Mouse (Mus musculus) midbrain, postnatal 0 days (tissue): ENCODE measurements around the gene Sypl2. TPM values are rescaled to one million over a fixed set of nuclear protein-coding genes. Genes with fewer than 3 reads are reported as not detected.

Source experiments
- ATAC-seq: fragments of 200-750 bp; cut with Nextera tagmentation; 2 replicates; pipeline ENCODE4 v1.8.0; 2017; ENCODE audit warnings: moderate number of reproducible peaks, mild to moderate bottlenecking, moderate TSS enrichment, moderate library complexity; ENCODE audit not compliant: low FRiP score
- DNase-seq: peaks from one replicate; pipeline ENCODE4 v3.0.0-alpha.2; 2015; ENCODE audit warnings: low spot score
- H3K27ac ChIP-seq: fragments of 300-500 bp; sonication (generic); 2 replicates; pipeline ENCODE4 v1.5.1; 2014; ENCODE audit warnings: low read depth, mild to moderate bottlenecking, low read length, mixed read lengths
- H3K27me3 ChIP-seq: fragments of 300-500 bp; sonication (generic); 2 replicates; pipeline ENCODE4 v1.6.1; 2014; ENCODE audit warnings: low read length, control low read depth, mixed read lengths; ENCODE audit not compliant: insufficient read depth
- H3K36me3 ChIP-seq: fragments of 300-500 bp; sonication (generic); 2 replicates; pipeline ENCODE4 v1.6.1; 2014; ENCODE audit warnings: low read length, control low read depth, mixed read lengths; ENCODE audit not compliant: insufficient read depth
- H3K4me1 ChIP-seq: fragments of 300-500 bp; sonication (generic); 2 replicates; pipeline ENCODE4 v1.6.1; 2014; ENCODE audit warnings: mild to moderate bottlenecking, control low read depth, antibody characterized with exemption, low read length, mixed read lengths; ENCODE audit not compliant: insufficient read depth
- H3K4me2 ChIP-seq: fragments of 300-500 bp; sonication (generic); 2 replicates; pipeline ENCODE4 v1.6.1; 2014; ENCODE audit warnings: low read depth, mild to moderate bottlenecking, low read length, mixed read lengths; ENCODE audit not compliant: poor library complexity, severe bottlenecking
- H3K4me3 ChIP-seq: fragments of 300-500 bp; sonication (generic); 2 replicates; pipeline ENCODE4 v1.5.1; 2014; ENCODE audit warnings: low read depth, mild to moderate bottlenecking, low read length, moderate library complexity
- H3K9ac ChIP-seq: fragments of 300-500 bp; sonication (generic); replicated peaks from 2 replicates; pipeline ENCODE4 v1.6.1; 2014; ENCODE audit warnings: mild to moderate bottlenecking, low read length, moderate library complexity, mixed read lengths; ENCODE audit not compliant: poor library complexity, severe bottlenecking
- H3K9me3 ChIP-seq: fragments of 300-500 bp; sonication (generic); 2 replicates; pipeline ENCODE4 v1.6.1; 2016; ENCODE audit warnings: low read length, control low read depth
- CTCF ChIP-seq: IDR thresholded peaks from 2 replicates; pipeline ENCODE4 v1.5.1; 2016; ENCODE audit warnings: antibody characterized with exemption, mild to moderate bottlenecking
- WGBS: fragments of 180-500 bp; shearing (Covaris S2); extraction: QIAGEN DNeasy Blood & Tissue Kit; methylation state at CpG from one replicate; pipeline ENCODE4 v1.1.7; 2014; 5-methylcytosine and 5-hydroxymethylcytosine counted together
- polyA plus RNA-seq: library from polyadenylated mRNA; unstranded; fragments of >200 nt; fragmentation: Nextera tagmentation; extraction: Ambion mirVana; gene quantifications from 2 replicates; pipeline ENCODE4 v1.2.1, GENCODE M21; 2015
- total RNA-seq: library from RNA; depleted of rRNA; stranded (reverse); fragments of >200 nt; gene quantifications from 2 replicates; pipeline ENCODE4 v1.2.3, GENCODE M21; 2014

Sypl2 gene
- total and polyA plus RNA-seq, 2 experiments from 2014 or later: 0.10 to 0.55 TPM

- H3K27ac ChIP-seq: no peak overlapping the region
- no peak overlapping the region for H3K9ac ChIP-seq
- no peak for DNase-seq
- H3K9me3 ChIP-seq: no peaks in the 10 kb centered on the region
- peaks cover 40% of the 10 kb centered on the region for H3K36me3 ChIP-seq
- TF ChIP-seq CTCF: no peak
- no peak overlapping the region for H3K4me3 ChIP-seq
- no peak for ATAC-seq
- no peaks in the 10 kb centered on the region for H3K27me3 ChIP-seq
- no peak overlapping the region for H3K4me2 ChIP-seq
- no peaks in the 10 kb centered on the region for H3K4me1 ChIP-seq
These were observed 23.9 kb downstream of the Sypl2 start for GRCm38 (mm10) chr3:108202506-108202905.

- Histone ChIP-seq H3K9ac (peak within 1 kb of the TSS; percentile 70), H3K4me1 (peaks cover 5% of the 10 kb centered on the region; the same call in 1 of the 2 replicates), H3K36me3 (peaks cover 26% of the 10 kb centered on the region), H3K4me2 (peak within 1 kb of the TSS; percentile 76), H3K4me3 (peak within 1 kb of the TSS; percentile 56), H3K9me3 (no peaks in the 10 kb centered on the region), H3K27me3 (no peaks in the 10 kb centered on the region), H3K27ac (peak within 1 kb of the TSS; percentile 69)
- 3% methylated on average over 44 of the region's 44 CpGs for WGBS
- ATAC-seq: peak; percentile 76
- DNase-seq: peak; percentile 80
- peak; percentile 67 for TF ChIP-seq CTCF
These were observed 25.8 kb downstream of the Sypl2 start, which contains the start of gene Cyb561d1 for GRCm38 (mm10) chr3:108200329-108201323. Gene Cyb561d1, minus strand, starts transcription at chr3:108201212.

GRCm38 (mm10) chr3:108199231-108199630 is 27.2 kb downstream of the Sypl2 start:
- Histone ChIP-seq H3K36me3 (peaks cover 12% of the 10 kb centered on the region), H3K27ac (no peak overlapping the region), H3K4me3 (no peak overlapping the region), H3K27me3 (no peaks in the 10 kb centered on the region), H3K4me2 (no peak overlapping the region), H3K4me1 (peaks cover 5% of the 10 kb centered on the region; the same call in 1 of the 2 replicates), H3K9me3 (no peaks in the 10 kb centered on the region), H3K9ac (no peak overlapping the region)
- DNase-seq (no peak), ATAC-seq (no peak)
- TF ChIP-seq CTCF: no peak
- 95% methylated on average over 6 of the region's 6 CpGs for WGBS

- Histone ChIP-seq H3K9ac (no peak overlapping the region), H3K4me2 (0 out of 2 replicates have a peak overlapping the region, but pooled peaks have one; percentile 0), H3K27ac (no peak overlapping the region), H3K4me3 (no peak overlapping the region), H3K4me1 (peaks cover 5% of the 10 kb centered on the region; the same call in 1 of the 2 replicates), H3K36me3 (no peaks in the 10 kb centered on the region), H3K9me3 (no peaks in the 10 kb centered on the region), H3K27me3 (no peaks in the 10 kb centered on the region)
- ATAC-seq (0 out of 2 replicates have a peak, but pooled peaks have one; percentile 13), DNase-seq (peak; percentile 72)
- WGBS: 18% methylated on average over 14 of the region's 14 CpGs
- no peak for TF ChIP-seq CTCF
These were observed 29.4 kb downstream of the Sypl2 start for GRCm38 (mm10) chr3:108197066-108197497.

- no peaks in the 10 kb centered on the region for H3K27me3 ChIP-seq
- TF ChIP-seq CTCF: no peak
- H3K9me3 ChIP-seq: no peaks in the 10 kb centered on the region
- H3K9ac ChIP-seq: no peak overlapping the region
- peaks cover 5% of the 10 kb centered on the region; the same call in 1 of the 2 replicates for H3K4me1 ChIP-seq
- no peak overlapping the region for H3K4me3 ChIP-seq
- 0 out of 2 replicates have a peak, but pooled peaks cover 4% of the 10 kb centered on the region for H3K36me3 ChIP-seq
- DNase-seq (peak; percentile 57), ATAC-seq (no peak)
- WGBS: 63% methylated on average over 7 of the region's 7 CpGs
- H3K27ac ChIP-seq: peak overlapping the region; percentile 32; the same call in 1 of the 2 replicates
- H3K4me2 ChIP-seq: no peak overlapping the region
These were observed 30.4 kb downstream of the Sypl2 start for GRCm38 (mm10) chr3:108195941-108196590.
